Mouse (Mus musculus) thymus, postnatal 25 days (tissue): Measurements from ENCODE around the gene Vhl.

Experiments used
- DNase-seq: peaks from one replicate; pipeline ENCODE4 v3.0.0; 2022

The Vhl gene

DNA sequence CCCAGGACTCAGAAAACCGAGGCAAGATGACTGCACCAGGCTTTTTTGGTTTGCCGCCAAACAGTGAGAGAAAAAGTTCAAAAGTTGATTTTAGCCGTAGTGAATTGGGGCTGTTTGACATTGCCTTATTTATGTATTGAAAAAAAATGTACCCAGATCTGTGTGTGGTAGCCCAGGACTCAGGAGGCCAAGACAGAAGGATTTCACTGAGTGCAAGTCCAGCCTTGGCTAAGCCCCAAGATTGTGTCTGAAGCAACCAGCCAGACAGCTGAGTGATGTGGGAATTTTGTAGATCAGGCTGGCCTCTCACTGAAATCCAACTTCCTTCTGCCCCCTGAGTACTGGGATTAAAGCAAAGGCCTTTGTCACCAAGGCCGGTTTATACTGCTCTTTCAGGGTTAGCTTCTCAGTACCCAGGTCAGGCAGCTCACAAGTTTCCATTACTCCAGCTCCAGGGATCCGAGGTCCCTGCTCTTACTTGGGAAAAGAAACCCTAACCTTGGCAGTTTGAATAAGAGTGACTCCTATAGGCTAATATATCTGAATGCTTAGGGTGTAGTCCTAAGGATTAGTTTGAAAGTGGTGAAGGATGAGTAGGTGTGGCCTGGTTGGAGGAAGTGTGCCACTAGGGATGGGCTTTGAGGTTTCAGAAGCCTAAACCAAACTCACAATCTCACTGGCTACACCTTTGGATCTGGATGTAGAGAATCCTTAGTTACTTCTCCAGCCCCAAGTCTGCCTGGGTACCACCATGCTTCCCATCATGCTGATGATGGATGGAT lies 1.4 kb downstream of the Vhl start:
- DNase-seq = no peak

DNA sequence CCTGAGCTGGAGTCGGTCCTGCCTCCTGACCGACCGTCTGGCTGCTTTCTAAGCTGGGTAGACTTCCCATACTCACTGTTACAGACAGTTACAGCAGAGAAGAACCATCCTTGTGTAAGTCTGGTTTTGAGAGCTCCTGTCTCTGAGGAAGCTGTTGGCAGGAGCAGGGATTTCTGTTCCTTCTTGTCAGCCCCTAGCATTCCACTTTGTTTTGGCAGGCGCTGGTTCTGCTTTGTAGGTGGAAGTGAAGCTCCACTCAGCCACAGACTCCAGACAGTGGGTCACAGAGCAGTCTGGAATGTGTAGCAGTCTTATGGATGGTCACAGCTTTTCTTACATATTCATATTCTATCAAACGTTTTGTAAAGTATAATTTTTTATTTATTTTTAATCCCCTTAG lies 6.6 kb downstream of the Vhl start:
- no peak for DNase-seq

DNA sequence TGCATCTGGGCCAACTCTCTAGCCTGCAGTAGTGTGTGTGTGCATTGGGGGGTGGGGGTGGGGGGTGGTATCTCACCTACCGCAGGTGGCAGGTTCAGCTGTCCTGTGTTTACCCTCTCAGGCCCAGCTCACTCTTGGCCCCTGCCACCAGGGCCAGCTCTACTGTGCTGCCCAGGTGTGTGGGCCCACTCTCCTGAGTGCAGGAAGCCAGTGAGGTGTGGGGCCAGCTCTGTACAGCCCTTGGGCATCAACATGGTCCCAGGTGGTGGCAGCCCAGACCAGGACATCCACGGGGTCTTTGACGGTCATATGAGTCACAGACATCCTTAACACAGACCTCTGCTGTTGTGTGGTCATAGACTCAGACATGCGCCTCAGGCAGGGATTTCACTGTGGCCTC lies 9.1 kb downstream of the Vhl start:
- no peak for DNase-seq

GRCm38 (mm10) chr6:113638302-113639040 lies 14.7 kb downstream of the Vhl start, which contains the start of gene Irak2:
Gene Irak2 (plus strand): TSS chr6:113638467.
- DNase-seq = peak; percentile 96

DNA sequence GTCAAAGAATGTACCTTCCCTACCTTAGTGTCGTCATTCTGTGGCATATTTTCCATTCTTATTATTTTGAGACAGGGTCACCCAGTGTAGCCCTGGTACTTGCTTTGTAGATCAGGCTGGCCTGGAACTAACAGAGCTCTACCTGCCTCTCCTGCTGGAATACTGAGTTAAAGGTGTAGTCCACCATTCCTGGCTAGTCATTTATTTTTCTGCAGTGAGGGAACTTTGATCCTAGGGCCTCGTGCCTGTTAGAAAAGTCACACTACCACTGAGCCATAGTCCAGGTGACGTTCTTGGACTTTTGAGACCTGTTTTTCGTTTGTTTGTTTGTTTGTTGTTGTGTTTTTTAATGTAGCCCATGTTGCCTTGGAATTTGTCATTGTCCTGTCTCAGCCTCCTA lies 15.4 kb downstream of the Vhl start:
- no peak for DNase-seq

DNA sequence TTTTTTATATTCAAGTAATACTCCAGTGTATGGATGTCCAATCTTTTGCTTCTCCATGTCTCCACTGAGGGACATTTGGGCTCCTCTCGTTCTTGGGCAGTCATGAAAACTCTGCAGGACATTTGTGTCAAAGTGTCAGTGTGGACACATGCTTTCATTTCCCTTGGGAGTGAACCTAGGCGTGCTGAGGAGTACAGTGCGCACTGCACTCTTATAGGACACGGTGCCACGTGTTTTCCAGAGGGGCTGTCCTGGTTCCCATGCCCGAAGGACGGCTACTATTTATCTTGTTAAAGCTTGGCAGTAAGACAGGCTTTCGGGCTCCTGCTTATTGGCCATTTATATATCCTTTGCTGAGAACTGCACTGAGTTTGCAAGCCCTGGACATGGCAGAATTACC lies 18.8 kb downstream of the Vhl start:
- DNase-seq = no peak

GRCm38 (mm10) chr6:113643021-113643420 lies 19.3 kb downstream of the Vhl start:
- DNase-seq = no peak

- DNase-seq = no peak
These were observed 20.2 kb downstream of the Vhl start for GRCm38 (mm10) chr6:113643967-113644366.

GRCm38 (mm10) chr6:113644808-113645207 lies 21.0 kb downstream of the Vhl start:
- DNase-seq = no peak

DNA sequence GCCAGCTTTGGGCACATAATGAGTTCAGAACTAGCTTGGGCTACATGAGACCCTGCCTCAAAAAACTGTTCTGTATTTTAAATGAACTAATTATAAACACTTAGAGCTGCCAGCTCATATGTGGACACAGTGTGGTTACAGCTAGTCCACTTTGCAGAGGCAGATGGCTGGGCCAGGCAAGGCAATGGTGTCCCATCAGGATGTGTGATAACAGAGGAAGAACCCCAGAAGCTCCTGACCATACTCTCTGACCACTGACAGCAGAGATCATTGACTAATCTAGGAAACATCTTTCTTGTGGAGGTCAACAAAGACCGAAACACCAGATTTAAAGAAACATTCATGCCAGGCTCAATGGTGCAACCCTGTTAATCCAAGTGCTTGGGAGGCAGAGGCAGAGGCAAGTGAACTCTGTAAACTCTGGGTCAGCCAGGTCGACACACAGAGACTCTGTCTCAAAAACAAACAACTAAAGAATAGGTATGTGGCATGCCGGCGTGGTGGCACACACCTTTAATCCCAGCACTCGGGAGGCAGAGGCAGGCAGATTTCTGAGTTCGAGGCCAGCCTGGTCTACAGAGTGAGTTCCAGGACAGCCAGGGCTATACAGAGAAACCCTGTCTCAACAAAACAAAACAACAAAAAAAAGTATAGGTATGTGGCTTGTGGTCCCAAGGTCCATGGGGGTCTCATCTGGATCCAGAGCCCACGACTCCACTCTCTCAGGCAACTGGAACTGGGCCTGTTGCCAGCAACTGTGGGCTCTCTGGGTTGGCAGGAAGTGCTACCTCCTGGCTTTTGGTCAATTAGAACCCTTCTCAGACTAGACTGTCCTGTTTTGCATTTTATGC lies 25.8 kb downstream of the Vhl start:
- no peak for DNase-seq

- DNase-seq = no peak
These were observed 26.5 kb downstream of the Vhl start for GRCm38 (mm10) chr6:113650197-113650640.

DNA sequence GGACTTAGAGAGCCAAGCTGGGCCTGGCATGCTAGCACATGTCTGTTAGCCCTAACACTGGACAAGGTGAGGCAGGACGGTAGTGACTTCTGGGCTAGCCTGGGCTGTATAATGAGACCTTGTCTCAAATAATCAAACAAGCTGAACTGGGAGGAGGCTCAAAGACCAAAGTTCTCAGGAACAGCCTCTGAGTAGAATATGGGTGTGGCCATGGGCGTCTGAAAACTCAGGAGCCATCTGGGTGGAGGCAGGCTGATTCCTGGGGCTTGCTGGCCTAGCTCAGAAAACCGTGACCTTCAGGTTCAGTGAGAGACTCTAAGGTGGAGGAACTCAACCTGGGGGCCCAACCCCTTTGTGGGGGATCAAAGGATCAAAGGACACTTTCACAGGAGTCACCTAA lies 27.9 kb downstream of the Vhl start:
- no peak for DNase-seq

DNA sequence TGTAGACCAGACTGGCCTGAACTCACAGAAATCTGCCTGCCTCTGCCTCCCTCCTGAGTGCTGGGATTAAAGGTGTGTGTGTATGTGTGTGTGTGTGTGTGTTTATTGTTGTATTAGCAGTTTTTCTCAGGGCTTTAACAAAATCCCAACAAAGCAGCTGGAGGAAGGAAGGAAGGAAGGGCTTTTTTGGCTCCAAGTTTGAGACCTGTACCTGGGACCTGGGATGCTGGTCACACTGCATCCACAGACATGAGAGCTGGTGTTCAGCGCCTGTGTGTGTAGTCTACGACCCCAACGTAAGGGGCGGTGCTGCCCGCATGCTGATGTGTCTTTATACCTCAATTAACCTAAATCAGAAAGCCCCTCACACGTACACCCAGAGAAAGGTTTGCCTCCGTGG lies 29.8 kb downstream of the Vhl start:
- DNase-seq = no peak

DNA sequence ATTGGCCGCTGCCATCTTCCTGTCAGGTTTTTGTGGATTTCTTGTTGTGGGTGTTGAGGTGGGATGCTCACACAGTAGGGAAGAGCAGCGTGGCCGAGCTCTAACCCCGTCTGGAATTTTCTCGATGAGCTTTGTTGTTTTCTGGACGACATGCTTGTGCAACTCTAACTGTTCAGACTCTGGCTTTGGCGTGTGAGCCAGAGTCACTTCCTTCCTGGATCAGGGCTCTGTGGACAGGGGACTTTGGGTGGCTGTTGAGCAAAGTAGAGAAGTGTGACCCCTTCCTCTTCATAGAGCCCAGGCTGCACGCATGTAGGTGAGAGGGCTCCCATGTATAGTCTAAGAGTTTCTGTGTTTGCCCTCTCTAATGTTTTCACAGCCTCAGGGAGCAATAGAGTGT lies 30.3 kb downstream of the Vhl start:
- no peak for DNase-seq

GRCm38 (mm10) chr6:113654753-113655397 lies 31.1 kb downstream of the Vhl start:
- DNase-seq = no peak

GRCm38 (mm10) chr6:113655475-113655874 lies 31.7 kb downstream of the Vhl start:
- DNase-seq = no peak

DNA sequence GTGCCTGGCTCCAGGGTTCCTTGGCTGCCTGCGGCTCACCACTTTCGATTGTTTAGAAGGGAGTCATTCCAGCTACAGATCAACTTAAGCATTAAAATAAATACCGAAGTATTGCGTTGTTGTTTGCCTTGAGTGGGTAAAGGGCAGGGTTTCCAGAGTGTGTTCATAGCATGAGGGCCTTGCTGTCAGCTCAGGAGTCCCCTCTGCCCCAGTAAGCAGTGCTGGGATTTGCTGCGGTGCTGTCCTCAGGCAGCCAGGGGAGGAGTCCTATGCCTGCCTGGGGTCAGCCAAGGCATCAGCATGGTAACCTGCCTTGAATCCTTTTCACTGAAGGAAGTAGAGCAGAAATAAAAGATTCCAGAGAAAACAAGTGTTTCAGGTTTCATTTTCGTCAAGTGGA lies 33.1 kb downstream of the Vhl start:
- DNase-seq = no peak

DNA sequence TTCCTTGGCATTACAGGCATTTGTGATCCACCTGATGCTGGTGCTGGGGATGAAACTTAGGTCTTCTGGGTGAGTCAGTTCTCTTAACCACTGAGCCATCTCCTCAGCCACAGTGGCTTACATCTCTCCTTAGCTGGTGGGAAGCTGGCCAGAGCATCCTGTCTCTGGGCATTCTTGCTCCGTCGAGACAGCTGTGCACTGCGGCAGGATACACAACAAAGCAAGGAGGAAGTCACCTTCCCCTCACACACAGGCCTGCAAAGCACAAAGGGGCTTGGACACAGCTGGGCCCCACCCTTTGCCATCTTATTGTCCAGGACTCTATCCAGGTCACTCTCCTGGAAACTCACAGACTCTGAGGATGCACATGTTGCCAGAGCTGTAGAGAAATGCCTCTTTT lies 34.5 kb downstream of the Vhl start:
- no peak for DNase-seq

DNA sequence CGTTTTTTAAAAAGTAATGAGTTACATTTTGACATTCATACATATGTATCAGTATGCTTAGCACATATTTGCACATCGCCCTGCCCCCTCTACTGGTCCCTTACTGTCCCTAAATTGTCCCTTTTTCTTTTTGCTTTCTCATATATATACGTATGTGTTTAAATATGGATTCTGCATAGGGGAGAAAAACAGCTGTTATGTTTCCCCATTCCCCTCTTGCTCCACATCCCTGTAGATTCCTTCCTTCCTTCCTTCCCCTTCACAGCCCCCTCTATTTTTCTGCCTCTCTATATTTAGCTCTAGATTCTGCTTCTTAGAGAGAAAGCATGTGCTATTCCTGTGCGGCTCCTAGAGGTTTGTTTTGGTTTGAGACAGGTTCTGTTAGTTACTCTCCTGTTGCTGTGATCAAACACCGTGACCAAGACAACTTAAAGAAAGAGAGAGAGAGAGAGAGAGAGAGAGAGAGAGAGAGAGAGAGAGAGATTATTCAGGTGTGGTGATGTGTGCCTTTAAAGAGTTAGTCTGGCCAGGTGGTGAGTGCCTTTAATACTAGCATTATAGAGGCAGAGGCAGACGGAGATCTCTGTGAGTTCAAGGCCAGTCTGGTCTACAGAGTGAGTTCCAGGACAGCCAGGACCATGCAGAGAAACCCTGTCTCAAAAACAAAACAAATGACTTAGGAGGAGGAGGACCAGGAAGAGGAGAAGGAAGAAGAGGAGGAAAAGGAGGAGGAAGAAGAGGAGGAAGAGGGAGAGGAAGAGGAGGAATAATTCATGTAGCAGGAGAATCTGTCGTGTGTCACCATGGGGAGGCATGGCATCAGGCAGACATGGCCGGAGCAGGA lies 36.1 kb downstream of the Vhl start:
- no peak for DNase-seq

GRCm38 (mm10) chr6:113660492-113661352 lies 37.0 kb downstream of the Vhl start:
- no peak for DNase-seq
